Mouse (Mus musculus): ENCODE data around the gene Gm20532.
A peak's percentile ranks its signal among the peaks of the same experiment; 100 is the strongest.

Gene Gm20532

DNA sequence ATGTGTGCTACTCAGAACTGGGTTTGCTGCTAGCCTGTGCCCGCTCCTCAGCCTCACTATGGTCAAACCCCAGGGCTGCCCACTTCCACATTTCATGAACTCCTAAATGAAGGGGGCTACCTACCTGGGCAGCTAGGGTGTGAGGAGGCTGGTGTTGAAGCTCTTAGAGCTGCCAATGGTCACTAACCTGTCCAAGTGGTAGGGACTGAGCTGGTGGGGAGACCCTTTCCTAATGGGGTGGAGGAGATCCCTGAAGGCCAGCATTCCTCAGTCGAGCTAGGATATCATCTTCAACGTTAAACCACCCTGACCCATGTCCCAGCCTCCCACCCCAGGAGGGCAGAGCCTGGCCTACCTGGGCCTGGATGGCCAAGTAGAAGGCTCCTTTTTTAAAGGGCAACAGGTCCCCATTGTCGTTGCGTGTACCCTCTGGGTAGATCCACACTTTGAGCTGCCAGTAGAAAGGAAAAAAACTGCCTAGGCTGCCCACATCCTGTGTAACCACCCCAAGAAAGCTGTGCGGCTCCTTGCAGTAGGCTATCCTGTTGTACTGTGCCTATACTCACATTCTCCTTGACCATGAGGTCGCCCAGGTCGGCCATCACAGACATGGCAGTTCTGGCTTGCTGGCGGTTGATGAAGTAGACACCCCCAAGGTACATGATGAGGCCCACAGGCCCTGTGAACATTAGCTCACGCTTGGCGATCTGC lies 9.4 kb downstream of the Gm20532 start:
- DNase-seq (ENCODE audit: low read depth): peak; percentile 54

DNA sequence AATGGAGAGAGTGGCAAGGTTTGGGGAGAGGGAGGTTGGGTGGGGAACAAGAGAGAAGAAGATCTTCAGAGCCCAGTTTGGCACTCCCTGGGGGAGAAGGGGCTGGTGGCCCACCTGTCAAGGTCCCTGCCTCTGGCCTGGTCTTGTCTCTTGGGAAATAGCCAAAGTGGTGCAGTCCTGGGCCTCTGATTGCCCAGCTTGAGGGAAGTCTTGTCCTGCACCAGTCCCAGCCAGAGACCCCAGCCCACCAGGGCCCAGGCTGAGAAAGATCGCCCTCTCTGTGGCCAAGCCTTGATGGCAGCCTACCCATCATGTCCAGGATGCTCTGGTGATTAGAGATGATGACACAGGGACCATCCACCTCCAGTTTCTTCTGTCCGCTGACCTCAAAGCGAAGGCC lies 10.5 kb downstream of the Gm20532 start:
- DNase-seq (ENCODE audit: low read depth): no peak

DNA sequence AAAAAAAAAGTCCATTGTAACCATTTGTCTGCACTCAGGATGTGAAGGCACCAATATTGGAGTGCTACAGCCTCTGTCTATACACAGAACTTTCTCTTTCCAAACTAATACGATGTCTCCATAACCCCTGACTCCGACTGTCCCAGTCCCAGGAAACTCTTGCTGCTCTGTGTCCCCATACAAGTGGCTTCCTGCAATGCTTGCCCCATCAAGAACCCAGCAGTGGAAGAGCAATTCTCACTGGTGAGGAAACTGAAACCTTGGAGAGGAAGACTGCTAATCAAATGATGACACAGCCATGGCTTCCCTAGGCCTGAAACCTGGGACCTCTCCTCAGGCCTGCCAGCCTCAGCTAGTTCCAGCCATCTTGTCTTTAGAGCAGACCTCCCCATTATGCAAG lies 11.4 kb downstream of the Gm20532 start:
- DNase-seq (ENCODE audit: low read depth): no peak

DNA sequence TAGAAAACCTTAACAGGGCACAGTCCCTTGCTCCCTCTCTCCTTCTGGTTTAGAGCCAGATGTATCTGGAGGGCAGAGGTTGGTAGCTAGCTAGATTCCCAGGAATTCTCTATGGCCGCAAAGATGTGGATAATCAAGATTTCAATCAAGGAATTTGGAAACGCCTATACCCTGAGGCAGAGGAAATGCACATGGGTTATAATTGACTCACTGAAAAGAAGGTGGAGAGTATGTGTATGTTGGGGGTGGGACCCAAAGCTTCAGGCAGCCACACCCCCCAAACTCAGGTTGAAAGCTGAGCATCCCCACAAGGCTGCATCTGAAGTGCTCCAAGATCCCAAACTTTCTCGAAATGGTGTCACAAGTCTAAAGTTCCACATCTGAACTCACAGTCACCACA lies 12.0 kb downstream of the Gm20532 start:
- DNase-seq (ENCODE audit: low read depth): no peak

DNA sequence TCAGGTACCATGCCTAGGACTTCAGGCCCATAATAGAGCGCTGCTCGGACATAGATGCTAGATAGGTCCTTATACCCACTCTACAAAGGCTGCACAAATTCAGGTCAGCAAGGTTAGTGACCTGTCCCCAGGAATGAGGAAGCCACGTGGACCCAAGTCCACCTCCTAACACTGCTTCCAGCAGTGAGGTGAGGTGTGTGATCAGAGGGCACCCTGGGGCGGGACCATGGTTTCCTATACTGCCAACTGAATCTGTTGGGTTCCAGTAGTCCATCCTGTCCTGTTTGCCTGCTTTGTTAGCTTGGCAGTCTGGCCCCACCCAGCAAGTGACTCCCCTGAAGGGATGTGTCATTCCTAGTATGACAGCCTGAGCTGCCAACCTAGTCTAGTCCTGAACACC lies 13.5 kb downstream of the Gm20532 start:
- no peak for DNase-seq (ENCODE audit: low read depth)

DNA sequence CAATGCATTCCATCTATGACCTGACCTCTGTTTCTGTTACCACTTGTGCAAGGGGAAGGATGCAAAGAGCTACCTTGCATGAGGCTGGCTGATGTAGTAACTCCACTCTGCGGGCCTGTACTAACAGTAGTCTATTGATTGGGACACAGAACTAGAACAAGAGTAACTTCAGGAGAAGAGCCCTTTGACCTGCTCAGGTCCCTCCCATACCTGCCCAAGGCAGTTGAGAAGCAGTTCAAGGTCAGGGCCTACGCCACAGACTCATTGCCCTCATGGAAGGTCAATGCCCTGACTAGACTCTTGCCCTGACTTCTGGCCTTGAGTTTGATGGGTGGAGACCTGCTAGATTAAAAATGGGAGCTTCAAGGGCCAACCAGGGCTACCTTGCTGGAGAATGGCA lies 14.2 kb downstream of the Gm20532 start:
- DNase-seq (ENCODE audit: low read depth): no peak

DNA sequence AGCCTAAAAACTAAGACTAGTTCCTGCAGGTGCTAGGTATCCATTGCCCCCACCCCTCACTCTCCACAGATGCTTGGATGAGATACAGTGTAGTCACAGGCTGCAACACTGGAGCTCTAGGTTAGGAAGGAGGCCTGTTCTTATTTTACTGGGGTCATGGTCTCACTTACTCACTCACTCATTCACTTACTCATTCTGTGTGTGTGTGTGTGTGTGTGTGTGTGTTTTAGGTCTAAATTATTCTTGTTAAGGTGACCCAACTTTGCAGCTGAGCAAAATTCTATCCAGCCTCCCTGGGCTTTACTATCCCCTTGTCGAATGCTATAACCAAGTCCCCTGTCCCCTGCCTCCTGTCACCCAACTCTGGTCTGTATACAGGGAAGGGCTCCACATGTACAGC lies 15.2 kb downstream of the Gm20532 start:
- DNase-seq (ENCODE audit: low read depth): no peak

DNA sequence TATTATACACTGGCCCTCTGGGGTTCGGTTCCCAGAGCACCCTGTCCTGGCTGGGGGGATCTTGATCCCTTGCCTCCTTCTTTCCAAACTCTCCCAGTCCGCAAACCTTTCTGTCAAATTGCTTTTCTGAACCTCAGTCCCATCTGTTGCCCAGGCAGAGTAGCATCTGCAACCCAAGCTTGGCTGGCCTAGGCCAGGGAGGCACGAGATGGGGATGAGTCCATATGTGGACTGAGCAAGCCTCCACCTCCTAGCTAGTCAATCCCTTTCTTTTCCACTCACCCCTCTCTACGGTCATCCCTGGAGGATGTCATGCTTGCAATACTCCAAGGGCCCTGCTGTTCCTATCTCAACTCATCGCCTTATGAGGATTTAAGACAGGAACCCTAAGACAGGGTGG lies 16.2 kb downstream of the Gm20532 start:
- DNase-seq (ENCODE audit: low read depth): no peak

DNA sequence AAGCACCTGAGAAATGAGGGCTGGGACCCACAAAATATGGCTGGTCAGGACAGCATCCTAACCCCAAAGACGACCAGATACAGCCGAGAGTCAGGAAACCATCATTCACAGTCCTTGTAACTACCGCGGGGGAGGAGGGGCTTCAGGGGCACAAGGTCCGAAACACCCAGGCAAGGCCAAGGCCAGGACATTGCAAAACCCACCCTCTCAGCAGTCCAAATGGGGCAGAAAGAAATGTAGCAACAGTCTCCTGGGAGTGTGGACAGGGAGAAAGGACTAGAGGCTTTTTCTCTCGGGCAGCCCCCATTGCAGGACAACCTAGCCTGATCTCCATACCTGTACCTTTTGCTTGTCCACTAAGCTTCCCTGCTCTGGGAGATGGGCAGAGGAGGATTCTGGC lies 16.7 kb downstream of the Gm20532 start:
- DNase-seq (ENCODE audit: low read depth): peak; percentile 37

DNA sequence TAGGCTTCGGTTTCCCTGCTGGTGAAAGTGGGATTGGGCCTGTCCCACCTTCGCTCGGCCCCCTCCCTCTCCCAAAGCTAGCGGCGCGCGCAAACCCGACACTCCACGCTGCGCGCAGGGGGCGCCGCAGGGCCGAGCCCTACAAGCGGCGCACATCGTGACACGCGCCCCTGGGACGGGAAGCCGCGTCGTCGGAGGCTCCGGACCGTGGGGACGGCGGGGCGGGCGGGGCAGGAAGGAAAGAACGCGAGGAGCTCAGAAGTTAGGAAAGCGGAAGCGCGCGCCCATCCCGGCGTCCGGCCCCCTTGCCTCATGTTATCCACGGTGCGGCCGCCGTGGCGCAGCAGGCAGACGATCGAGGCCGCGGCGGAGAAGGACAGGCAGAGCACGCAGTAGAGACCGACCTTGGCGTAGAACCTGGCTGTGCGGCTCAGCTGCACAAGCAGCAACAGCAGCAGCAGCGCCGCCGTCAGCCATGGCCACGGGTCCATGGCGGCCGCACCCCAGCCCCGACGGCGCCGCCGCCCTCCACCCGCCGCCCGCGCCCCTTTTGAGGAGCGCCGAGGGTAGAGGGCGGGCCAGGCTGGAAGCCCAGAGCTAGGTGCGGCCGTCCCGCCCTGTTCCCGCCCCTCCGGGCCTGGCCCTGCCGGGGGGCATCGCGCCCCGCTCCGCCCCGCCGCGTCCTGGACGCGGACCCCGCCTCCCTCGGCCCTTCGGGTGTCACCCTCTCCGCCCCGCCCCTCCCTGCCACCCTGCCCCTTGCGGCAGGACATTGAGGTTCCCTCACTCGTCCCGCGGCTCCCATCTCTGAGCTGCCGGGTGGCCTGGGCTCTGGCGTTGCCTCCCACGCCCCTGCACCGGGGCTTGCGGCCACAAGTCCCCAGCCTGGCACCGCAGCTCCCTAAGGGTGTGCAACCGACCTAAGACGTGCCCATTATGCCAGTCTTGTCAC lies 17.6 kb downstream of the Gm20532 start, which contains the start of gene Agpat2:
Gene Agpat2 (minus strand): TSS at position 698 of the 952 bp plus-strand sequence.
- DNase-seq (ENCODE audit: low read depth): peak; percentile 84

DNA sequence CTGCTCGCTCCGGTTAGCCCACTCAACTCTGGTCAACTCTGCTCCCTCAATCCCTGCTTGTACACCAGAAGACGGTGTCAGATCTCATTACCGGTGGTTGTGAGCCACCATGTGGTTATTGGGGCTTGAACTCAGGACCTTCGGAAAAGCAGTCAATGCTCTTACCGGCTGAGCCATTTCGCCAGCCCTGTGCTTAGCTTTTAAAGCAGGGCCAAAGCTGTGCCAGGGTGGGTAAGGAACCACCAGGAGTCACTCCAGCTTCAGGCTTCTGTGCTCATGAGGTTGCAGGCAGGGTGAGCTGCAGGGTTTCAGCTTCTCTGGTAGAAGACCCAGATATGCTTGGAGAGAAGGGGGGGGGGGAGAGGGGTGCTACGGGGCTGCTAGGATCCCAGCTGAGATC lies 18.9 kb downstream of the Gm20532 start:
- DNase-seq (ENCODE audit: low read depth): no peak

DNA sequence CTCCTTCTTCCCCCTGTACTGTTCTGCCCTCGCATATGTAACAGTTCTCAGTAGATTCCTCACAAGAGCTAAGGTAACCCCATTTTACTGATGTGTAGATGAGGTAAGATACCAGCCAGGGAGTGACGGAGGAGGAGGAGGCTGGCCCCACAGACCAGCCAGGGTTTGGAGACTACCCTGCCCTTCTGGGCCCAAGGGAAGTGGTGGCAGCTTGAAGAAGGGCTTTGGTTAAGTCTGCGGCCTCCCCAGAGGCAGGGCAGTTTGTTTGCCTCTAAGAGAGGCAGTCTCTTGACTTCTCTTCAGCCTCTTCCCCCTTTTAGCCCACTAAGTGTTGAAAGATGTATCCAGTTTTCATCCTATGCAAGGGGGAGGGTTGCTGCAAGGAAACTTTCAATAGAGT lies 20.1 kb downstream of the Gm20532 start:
- no peak for DNase-seq (ENCODE audit: low read depth)

DNA sequence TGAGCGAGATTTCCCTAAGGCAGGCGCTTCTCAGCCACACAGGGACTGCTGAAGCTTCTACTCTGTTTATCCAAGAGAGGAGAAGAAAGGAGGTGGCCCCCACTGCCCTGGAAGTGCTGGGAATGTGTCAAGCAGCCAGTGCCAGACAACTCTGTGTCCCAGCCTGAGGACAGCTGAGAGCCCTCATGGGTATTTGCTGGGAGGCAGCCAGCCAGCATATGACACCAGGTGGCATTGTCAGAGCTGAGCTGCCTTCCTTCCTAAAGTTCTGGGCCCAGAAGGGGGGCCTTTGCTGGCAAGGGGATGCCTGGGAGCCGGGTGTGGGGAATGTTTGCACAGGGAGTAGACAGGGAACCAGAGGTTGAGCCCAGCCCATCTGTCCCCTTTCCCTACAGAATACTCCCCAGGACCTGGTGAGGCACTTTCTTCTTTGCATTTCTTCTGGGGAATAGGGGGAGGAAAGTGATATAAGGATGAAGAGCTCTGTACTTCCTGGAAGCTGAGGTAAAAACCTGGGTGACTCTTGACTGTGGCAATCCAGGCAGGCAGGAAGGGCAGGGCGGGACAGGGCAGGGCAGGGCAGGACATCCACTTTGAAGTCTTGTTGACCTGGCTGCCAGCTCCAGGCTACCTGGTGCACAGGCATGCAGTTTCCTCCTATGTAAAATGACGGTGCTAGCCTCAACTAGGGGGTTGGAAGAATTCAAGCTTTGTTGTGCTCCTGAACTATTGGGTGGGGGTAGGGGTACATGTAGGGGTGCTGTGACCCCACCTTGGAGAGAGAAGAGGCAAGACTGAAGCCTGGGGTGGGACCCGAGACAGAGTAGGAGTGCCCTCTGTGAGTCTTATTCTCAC lies 20.8 kb downstream of the Gm20532 start:
- no peak for DNase-seq (ENCODE audit: low read depth)

DNA sequence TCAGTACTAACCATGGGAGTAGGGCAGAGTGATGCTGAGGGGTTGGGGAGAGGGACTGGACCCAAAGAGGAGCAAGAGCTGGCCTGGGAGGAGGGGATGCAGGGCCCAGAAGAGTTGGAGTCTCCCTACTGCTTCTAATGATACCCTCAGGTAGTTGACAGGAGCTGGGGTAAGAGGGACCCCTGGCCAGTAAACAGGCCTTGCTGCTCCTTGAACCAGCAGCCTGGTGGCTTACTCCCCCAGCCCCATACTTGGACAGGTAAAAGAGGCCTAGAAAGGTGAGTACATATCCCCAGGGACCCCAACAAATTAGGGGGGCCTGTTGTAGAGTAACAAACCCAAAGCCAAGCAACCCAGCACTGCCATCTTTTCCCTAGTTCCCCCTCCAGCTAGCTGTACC lies 22.3 kb downstream of the Gm20532 start:
- no peak for DNase-seq (ENCODE audit: low read depth)

DNA sequence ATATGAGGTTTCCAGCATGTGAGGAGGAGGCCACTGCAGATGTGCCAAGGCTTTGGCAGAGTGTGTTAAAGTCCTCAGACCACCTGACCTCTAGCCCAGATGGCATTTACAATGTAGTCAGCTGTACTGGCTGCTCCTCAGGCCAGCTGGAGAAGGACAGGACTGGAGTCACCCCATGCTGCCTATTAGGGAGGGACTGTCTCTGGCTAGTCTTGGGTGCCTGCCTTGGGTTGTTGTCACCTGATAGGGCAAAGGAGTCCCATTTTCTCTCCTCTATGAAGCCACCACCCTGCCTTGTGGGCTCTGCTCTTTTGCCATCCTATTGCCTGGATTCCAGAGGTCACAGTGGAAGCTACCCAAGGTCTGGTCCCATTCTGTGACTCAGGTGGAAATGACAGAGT lies 22.8 kb downstream of the Gm20532 start:
- no peak for DNase-seq (ENCODE audit: low read depth)

DNA sequence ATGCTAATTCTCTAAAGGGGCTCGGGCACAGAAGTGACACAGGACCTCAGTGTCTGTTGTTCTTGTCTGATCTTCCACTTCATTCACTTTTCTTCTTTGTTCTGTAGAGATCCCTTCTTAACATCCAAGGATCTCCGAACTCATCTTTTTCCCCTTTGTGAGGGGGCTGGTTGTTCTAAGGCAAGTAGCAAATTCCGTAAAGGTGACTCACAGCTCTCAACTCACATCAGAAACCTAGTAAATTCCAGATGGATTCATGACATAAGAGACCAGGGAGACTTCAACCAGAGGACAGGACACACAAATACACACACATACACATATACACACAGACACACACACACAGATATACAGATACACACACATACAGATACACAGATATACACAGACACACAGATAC lies 24.1 kb downstream of the Gm20532 start:
- DNase-seq (ENCODE audit: low read depth): no peak

DNA sequence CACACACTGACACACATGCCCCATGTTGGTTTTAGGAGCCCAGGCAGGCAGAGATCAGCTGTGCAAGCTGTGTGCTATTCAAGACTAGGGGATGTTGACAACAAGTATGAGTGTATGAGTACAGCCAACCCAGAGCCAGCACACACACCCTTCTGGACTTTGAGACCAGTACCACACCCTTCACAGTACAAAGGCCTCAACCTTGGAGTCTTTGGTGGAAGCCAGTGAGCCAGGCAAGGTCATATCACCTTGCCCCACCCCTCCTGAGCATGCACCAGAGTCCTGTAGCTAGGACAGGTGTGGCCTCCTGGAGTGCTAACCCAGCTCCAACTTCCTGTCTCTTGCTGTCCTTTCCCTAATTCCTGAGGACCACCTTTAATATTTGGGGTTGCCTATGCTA lies 24.6 kb downstream of the Gm20532 start:
- no peak for DNase-seq (ENCODE audit: low read depth)

DNA sequence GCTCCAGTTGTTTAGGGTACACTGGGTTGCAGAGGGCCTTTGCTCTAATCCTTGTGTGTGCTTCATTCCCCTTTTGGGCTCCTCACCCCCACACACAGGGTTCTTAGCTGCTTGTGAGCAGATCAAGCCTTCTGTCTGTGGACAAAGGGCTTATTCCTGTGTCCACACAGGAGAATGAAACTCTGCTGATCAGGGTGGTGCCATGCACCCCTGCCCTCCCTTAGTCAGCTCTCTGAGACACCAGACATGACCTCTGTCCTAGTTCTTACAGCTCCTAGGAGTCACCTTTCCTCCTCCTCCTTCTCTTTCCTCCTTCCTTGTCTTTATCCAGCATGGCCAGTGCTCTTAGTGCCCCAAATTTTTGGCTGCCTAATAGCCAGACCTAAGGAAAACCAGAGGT lies 25.5 kb downstream of the Gm20532 start:
- DNase-seq (ENCODE audit: low read depth): no peak

DNA sequence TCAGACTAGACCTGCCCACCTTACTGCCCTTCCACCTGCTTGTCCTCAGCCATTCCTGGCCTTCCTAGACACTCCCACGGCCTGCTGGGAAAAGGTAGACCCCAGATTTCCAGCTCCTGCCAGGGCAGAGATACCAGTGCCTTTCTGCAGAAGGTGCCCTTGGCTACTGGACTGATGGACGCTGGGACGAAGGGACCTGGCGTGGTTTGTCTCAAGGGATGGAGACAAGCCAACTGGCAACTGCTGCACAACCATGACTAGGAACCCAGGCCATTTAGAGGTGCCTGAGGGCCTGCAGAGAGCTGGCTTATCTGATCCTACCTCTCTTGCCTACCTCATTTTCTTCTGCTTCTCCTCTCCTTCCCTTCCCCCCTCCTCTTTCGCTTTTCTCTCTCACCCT lies 28.5 kb downstream of the Gm20532 start:
- no peak for DNase-seq (ENCODE audit: low read depth)

DNA sequence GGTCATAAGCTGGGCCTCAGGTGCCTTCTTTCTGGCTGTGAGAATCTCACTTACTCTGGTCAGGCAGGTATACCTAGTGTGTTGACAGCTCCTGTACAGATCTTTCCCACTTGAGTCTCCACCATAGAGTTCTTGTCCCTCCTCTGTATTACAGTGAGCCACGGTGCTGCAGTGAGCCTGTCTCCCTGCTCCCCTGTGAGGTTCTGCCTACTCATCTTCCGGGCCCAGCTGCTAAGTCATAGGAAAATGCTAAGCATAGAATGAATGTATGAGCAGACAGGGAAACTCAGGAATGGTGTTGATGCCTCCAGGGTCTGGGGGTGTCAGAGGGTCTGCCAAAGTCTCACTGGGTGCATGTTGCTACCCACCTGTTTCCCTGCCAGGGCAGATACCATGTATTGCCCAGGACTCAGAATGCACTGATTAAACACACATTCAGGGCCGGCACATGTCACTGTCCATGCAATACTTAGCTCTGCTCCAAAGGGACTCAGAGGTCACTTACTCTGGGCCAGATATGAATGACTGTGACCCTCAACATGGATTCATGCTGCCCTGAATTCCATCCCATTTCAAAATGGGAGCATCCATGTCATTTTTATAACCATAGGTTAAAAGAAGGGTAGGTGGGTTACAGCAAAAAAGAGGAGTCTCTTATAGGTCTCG lies 29.2 kb downstream of the Gm20532 start:
- no peak for DNase-seq (ENCODE audit: low read depth)

DNA sequence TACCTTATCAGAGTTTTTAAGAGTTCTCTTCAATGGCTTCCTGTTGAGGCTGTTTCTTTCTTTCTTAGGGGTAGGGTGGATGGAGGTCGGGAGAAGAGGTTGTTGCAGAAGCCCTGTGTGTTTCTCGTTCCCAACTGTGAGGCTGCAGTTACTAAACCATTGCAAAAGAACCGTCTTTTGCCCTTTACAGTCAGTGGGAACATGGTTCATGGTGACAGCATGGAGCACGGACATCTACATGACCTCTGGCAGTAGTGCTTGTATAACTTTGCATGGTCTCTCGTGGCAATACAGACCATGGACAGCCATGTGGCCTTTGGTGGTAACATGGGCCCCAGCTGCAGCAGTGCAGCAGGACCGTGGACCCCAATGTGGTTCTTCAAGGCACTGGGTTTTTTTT lies 30.9 kb downstream of the Gm20532 start:
- DNase-seq (ENCODE audit: low read depth): no peak

DNA sequence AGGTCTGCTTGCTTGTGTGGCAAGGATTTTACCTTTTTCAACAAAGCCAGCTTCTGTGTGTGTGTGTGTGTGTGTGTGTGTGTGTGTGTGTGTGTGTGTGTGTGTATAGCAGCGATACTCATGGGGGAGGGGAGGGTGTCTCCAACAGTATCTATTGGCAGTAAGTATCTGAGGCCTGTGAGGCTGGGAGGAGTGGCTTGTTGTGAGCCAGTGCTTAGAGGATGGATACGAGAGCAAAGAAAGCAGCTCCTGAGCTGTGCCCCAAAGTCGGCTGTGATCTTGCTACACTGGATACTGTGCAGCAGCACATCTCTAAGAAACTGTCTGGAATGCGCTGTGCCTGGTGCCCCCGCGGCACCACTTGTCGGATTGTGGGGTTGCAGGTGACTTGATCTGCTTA lies 31.5 kb downstream of the Gm20532 start:
- DNase-seq (ENCODE audit: low read depth): no peak
